Comparison of ENCODE assay signal across 21 mouse cellular contexts in genomic region chr5:78251491-78251890, GRCm38 (mm10).
A peak's percentile ranks its signal among the peaks of the same experiment; 100 is the strongest.
DNase-seq lines count a peak whose midpoint lies in the region; ATAC-seq lines count a peak whose summit lies in the region.
"Had no signal": no experiment of that assay in that cellular context is flagged by ENCODE, and none has a peak within 500 bp of the region (broad histone marks: within the 10 kb centered on the region; RNA-seq: fewer than 3 reads in every experiment).

No protein-coding gene starts in this region.

- peak; percentile 98 for ATAC-seq in frontal cortex, adult (ENCODE audit: low TSS enrichment)
- ATAC-seq: activated CD4-positive, CD25-positive, alpha-beta regulatory T cell, adult 4 months; forebrain, embryonic 13.5 days; forebrain, embryonic 16.5 days; hindbrain, postnatal 0 days had no signal

- no peak for DNase-seq in frontal cortex, postnatal 14 days (ENCODE audit: low spot score in 2 of 2)
- peak; percentile 34 to 55 for DNase-seq in left cerebral cortex, adult 9 months (ENCODE audit: low spot score in 2 of 2)
- DNase-seq in left cerebral cortex, postnatal 36 days (ENCODE audit: low spot score in 2 of 2): no peak
- DNase-seq in brain, adult 2 months (ENCODE audit: low read depth, low spot score): peak; percentile 77
- DNase-seq in left cerebral cortex, postnatal 25 days (ENCODE audit: low spot score in 2 of 2): peak; percentile 13 to 84
- no peak for DNase-seq in kidney, adult 18-20 months
- no peak for DNase-seq in urinary bladder, postnatal 10 days (ENCODE audit: low spot score)
- DNase-seq: adrenal gland, adult 8-10 months; adrenal gland, postnatal 25 days; cerebellum, adult 18-20 months; cerebellum, adult 9-10 months; cerebellum, postnatal 14 days; gastrocnemius, postnatal 25 days; heart, adult 18-20 months; heart, postnatal 14 days; heart, postnatal 4 days had no signal

- intact Hi-C loops in left cerebral cortex, postnatal 36 days (cut with DNase I): no loop called here
- intact Hi-C loops in left cerebral cortex, postnatal 25 days (cut with DNase I): no loop called here

Comparison
In these comparisons a context has a peak if more than half of its experiments do, and no peak if none do; other contexts are left out.
1. DNase-seq: peak in left cerebral cortex, adult 9 months (2 of 2), brain, adult 2 months (single experiment) and left cerebral cortex, postnatal 25 days (2 of 2); none in frontal cortex, postnatal 14 days (0 of 2), left cerebral cortex, postnatal 36 days (0 of 2), kidney, adult 18-20 months (single experiment) and urinary bladder, postnatal 10 days (single experiment).